ENCODE assay signal across 9 mouse cellular contexts in genomic region chr4:151140368-151140982, GRCm38 (mm10). TPM values are rescaled to one million over a fixed set of nuclear protein-coding genes. Genes with fewer than 3 reads are reported as not detected.
DNase-seq lines count a peak whose midpoint lies in the region; ATAC-seq and TF ChIP-seq lines count a peak whose summit lies in the region.
"Had no signal": no experiment of that assay in that cellular context is flagged by ENCODE, and none has a peak within 500 bp of the region (broad histone marks: within the 10 kb centered on the region; RNA-seq: fewer than 3 reads in every experiment).

No protein-coding gene starts in this region.

- TF ChIP-seq CTCF in cortical plate, adult 2 months (IDR thresholded peaks at IDR 0.05; ENCODE audit: extremely low read depth, insufficient read depth, low read length) = no peak
- no peak for TF ChIP-seq CTCF in lung, adult 2 months (IDR thresholded peaks at IDR 0.05; ENCODE audit: insufficient read depth, low read length)

- peak; percentile 83 for ATAC-seq in hindbrain, embryonic 11.5 days (ENCODE audit: low FRiP score)

- H3K27me3 ChIP-seq in heart, embryonic 10.5 days (ENCODE audit: insufficient read depth, poor library complexity, severe bottlenecking) = peaks cover 32% of the 10 kb centered on the region
- H3K27me3 ChIP-seq in hindbrain, embryonic 11.5 days (ENCODE audit: control insufficient read depth, insufficient read depth, low read length) = peaks cover 2% of the 10 kb centered on the region; the same call in 1 of the 2 replicates
- peaks cover 37% of the 10 kb centered on the region for H3K27me3 ChIP-seq in limb, embryonic 10.5 days (ENCODE audit: low read depth, poor library complexity, severe bottlenecking)

- peak overlapping the region; percentile 40 for H3K4me3 ChIP-seq in heart, embryonic 10.5 days
- H3K4me3 ChIP-seq in cortical plate, adult 2 months (ENCODE audit: insufficient read depth, low read length) = no peak overlapping the region
- H3K4me3 ChIP-seq in hindbrain, embryonic 11.5 days (ENCODE audit: low read depth, low read length) = 0 out of 2 replicates have a peak overlapping the region, but pooled peaks have one; percentile 8
- H3K4me3 ChIP-seq in limb, embryonic 10.5 days = peak overlapping the region; percentile 33
- no peak overlapping the region for H3K4me3 ChIP-seq in lung, adult 2 months (replicated peaks; ENCODE audit: extremely low read depth, low read depth, low read length)
- H3K4me3 ChIP-seq: erythroblast, embryonic 14.5 days had no signal

- H3K36me3 ChIP-seq in heart, embryonic 10.5 days = 0 out of 2 replicates have a peak, but pooled peaks cover 3% of the 10 kb centered on the region
- H3K36me3 ChIP-seq in hindbrain, embryonic 11.5 days (ENCODE audit: control insufficient read depth, insufficient read depth, low read length) = no peaks in the 10 kb centered on the region
- H3K36me3 ChIP-seq in limb, embryonic 10.5 days = no peaks in the 10 kb centered on the region

- H3K27ac ChIP-seq in heart, embryonic 10.5 days = no peak overlapping the region
- peak overlapping the region; percentile 31 for H3K27ac ChIP-seq in cortical plate, adult 2 months (ENCODE audit: insufficient read depth, low read length)
- peak overlapping the region; percentile 97 for H3K27ac ChIP-seq in hindbrain, embryonic 11.5 days (ENCODE audit: low read depth, low read length)
- H3K27ac ChIP-seq in limb, embryonic 10.5 days = no peak overlapping the region

- peak; percentile 40; the same call in 1 of the 2 replicates for TF ChIP-seq POLR2A in cortical plate, adult 2 months (IDR thresholded peaks at IDR 0.05; ENCODE audit: extremely low read depth, insufficient read depth, low read length)
- TF ChIP-seq POLR2A in lung, adult 2 months (IDR thresholded peaks at IDR 0.05; ENCODE audit: borderline replicate concordance, extremely low read depth, low read depth, low read length) = no peak

- WGBS in heart, embryonic 10.5 days = 17% methylated on average over 20 of the region's 20 CpGs
- 5% methylated on average over 20 of the region's 20 CpGs for WGBS in hindbrain, embryonic 11.5 days
- 4% methylated on average over 20 of the region's 20 CpGs for WGBS in limb, embryonic 10.5 days
- WGBS in lung, adult 2 months = 6% methylated on average over 20 of the region's 20 CpGs

- H3K4me1 ChIP-seq in heart, embryonic 10.5 days = peaks cover 43% of the 10 kb centered on the region
- peaks cover 8% of the 10 kb centered on the region for H3K4me1 ChIP-seq in cortical plate, adult 2 months (ENCODE audit: control insufficient read depth, insufficient read depth, low read length)
- peaks cover 28% of the 10 kb centered on the region for H3K4me1 ChIP-seq in hindbrain, embryonic 11.5 days (replicated peaks; ENCODE audit: control insufficient read depth, insufficient read depth, low read length)
- peaks cover 36% of the 10 kb centered on the region for H3K4me1 ChIP-seq in limb, embryonic 10.5 days
- peaks cover 2% of the 10 kb centered on the region; the same call in 1 of the 2 replicates for H3K4me1 ChIP-seq in lung, adult 2 months (ENCODE audit: control insufficient read depth, insufficient read depth, low read length)

- peaks cover 10% of the 10 kb centered on the region for H3K9me3 ChIP-seq in heart, embryonic 10.5 days
- H3K9me3 ChIP-seq in hindbrain, embryonic 11.5 days (ENCODE audit: control insufficient read depth, low read length) = peaks cover 3% of the 10 kb centered on the region; the same call in 1 of the 2 replicates
- no peaks in the 10 kb centered on the region; the same call in 1 of the 2 replicates for H3K9me3 ChIP-seq in limb, embryonic 10.5 days (replicated peaks)

- peak overlapping the region; percentile 38 for H3K4me2 ChIP-seq in hindbrain, embryonic 11.5 days (replicated peaks; ENCODE audit: low read depth, low read length)

- no peak for DNase-seq in heart, embryonic 10.5 days (ENCODE audit: low spot score)
- no peak for DNase-seq in heart, adult 18-20 months
- DNase-seq in hindbrain, embryonic 11.5 days (ENCODE audit: low spot score) = peak; percentile 96
- DNase-seq in limb, embryonic 10.5 days (ENCODE audit: low spot score) = peak; percentile 76
- DNase-seq in right cerebral cortex, postnatal 14 days = peak; percentile 89
- no peak for DNase-seq in lung, adult 2 months
- DNase-seq in thymus, postnatal 14 days = no peak

- peak overlapping the region; percentile 52 for H3K9ac ChIP-seq in hindbrain, embryonic 11.5 days (ENCODE audit: low read depth, low read length)

RNA-seq across cellular contexts. Expression of gene Gm13090, which starts 51.1 kb away (rescaled TPM):
- polyA plus RNA-seq in heart, embryonic 10.5 days (2016; fragmentation: Nextera tagmentation; extraction: Ambion mirVana) = not detected in 2 replicates
- not detected for total RNA-seq in heart, adult 18-20 months (2021)
- not detected in 2 replicates for polyA plus RNA-seq in cortical plate, adult 2 months (2012; rRNA removed)
- polyA plus RNA-seq in hindbrain, embryonic 11.5 days (2014; fragmentation: Nextera tagmentation; extraction: Ambion mirVana) = 0.21 and 0.56 TPM in 2 replicates
- polyA plus RNA-seq in limb, embryonic 10.5 days (2016; fragmentation: Nextera tagmentation; extraction: Ambion mirVana) = not detected in 2 replicates
- not detected in 2 replicates for polyA plus RNA-seq in lung, adult 2 months (2012; rRNA removed)
- polyA plus RNA-seq: erythroblast, embryonic 14.5 days had no signal

Comparison
In these comparisons a context has a peak if more than half of its experiments do, and no peak if none do; other contexts are left out.
1. DNase-seq: peak in hindbrain, embryonic 11.5 days (single experiment), limb, embryonic 10.5 days (single experiment) and right cerebral cortex, postnatal 14 days (single experiment); none in heart, embryonic 10.5 days (single experiment), heart, adult 18-20 months (0 of 2), lung, adult 2 months (single experiment) and thymus, postnatal 14 days (single experiment).
2. H3K27ac ChIP-seq: peak in cortical plate, adult 2 months (single experiment) and hindbrain, embryonic 11.5 days (single experiment); none in heart, embryonic 10.5 days (single experiment) and limb, embryonic 10.5 days (single experiment).
3. H3K4me3 ChIP-seq: peak in heart, embryonic 10.5 days (single experiment), hindbrain, embryonic 11.5 days (single experiment) and limb, embryonic 10.5 days (single experiment); none in cortical plate, adult 2 months (single experiment) and lung, adult 2 months (single experiment).